Mouse (Mus musculus) embryonic fibroblast, embryonic 13.5 days (primary cell): ENCODE data around the gene Gatb. TPM values are rescaled to one million over a fixed set of nuclear protein-coding genes. Genes with fewer than 3 reads are reported as not detected.

ENCODE experiments used
- H3K27ac ChIP-seq: 2 replicates; pipeline ENCODE4 v1.5.1; 2012; ENCODE audit warnings: low read length, control low read depth, inconsistent platforms; ENCODE audit not compliant: insufficient read depth
- H3K4me1 ChIP-seq: 2 replicates; pipeline ENCODE4 v1.6.1; 2011; ENCODE audit warnings: low read length; ENCODE audit not compliant: control insufficient read depth, insufficient read depth
- H3K4me3 ChIP-seq: 2 replicates; pipeline ENCODE4 v1.5.1; 2011; ENCODE audit warnings: mild to moderate bottlenecking, control low read depth, low read length; ENCODE audit not compliant: insufficient read depth
- CTCF ChIP-seq: IDR thresholded peaks from 2 replicates; pipeline ENCODE4 v1.5.1; 2011; ENCODE audit warnings: mild to moderate bottlenecking, control low read depth, low read length, moderate library complexity, borderline replicate concordance; ENCODE audit not compliant: insufficient read depth
- POLR2A ChIP-seq: IDR thresholded peaks from 2 replicates; pipeline ENCODE4 v1.6.1; 2011; ENCODE audit warnings: low read depth, mild to moderate bottlenecking, control low read depth, low read length, moderate library complexity
- polyA plus RNA-seq: library from polyadenylated mRNA; stranded (reverse); fragments of >200 nt; gene quantifications from 2 replicates; pipeline ENCODE4 v1.2.4, GENCODE M21; 2011; ENCODE audit warnings: low read depth; ENCODE audit not compliant: missing spikeins, insufficient read length

Gene Gatb
- polyA plus RNA-seq, 1 experiment = 10.8 TPM

DNA sequence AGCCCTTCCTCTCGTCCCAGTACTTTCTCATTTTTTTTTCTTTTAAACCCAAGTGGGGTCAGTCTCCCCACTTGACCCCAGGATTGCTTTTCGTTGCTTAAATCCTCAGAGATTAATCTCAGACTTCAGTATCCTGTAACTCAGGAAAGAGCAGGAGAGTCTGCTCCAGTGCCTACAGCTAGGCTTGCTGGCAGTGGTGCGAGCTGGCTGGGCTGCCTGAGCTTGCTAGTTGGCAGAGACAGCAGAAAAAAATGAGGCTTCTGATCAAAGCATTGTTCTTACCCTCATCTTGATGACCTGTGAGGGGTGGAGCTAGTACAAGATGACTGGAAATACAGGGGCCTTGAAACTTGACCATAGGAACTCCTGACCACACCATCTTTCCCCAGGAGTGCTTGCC, 20.5 kb downstream of the Gatb start:
- Histone ChIP-seq H3K4me1 (no peaks in the 10 kb centered on the region), H3K27ac (no peak overlapping the region), H3K4me3 (no peak overlapping the region)
- TF ChIP-seq CTCF = no peak
- no peak for TF ChIP-seq POLR2A

- TF ChIP-seq POLR2A = no peak
- Histone ChIP-seq H3K4me3 (no peak overlapping the region), H3K27ac (no peak overlapping the region), H3K4me1 (no peaks in the 10 kb centered on the region)
Observed at GRCm38 (mm10) chr3:85599526-85599925, 25.6 kb downstream of the Gatb start.

DNA sequence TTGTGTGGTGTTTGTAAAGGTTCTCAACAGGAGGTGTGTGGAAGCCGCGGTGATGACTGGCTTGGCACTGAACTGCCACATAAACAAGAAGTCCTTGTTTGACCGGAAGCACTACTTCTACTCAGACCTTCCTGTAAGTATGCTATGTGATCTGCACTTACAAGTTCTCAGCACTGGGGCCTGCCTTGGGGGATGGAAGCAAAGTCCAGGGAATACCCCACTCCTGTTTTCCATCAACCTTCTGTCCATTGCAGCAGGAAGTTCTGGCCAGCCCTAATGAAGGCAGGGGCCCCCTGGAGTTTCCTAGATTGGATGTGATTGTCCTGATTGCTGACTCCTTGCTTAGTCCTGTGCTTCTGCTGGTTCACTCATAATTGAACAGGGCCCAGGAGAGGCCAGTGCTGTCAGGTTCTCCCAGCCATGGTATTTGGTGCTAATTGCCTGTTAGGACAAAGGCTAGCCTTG, 28.0 kb downstream of the Gatb start:
- TF ChIP-seq POLR2A (no peak), CTCF (no peak)
- Histone ChIP-seq H3K4me3 (no peak overlapping the region), H3K4me1 (no peaks in the 10 kb centered on the region), H3K27ac (no peak overlapping the region)

- Histone ChIP-seq H3K27ac (no peak overlapping the region), H3K4me3 (no peak overlapping the region), H3K4me1 (no peaks in the 10 kb centered on the region)
- TF ChIP-seq POLR2A = no peak
- TF ChIP-seq CTCF = no peak
Observed at GRCm38 (mm10) chr3:85603811-85604210, 29.9 kb downstream of the Gatb start.

DNA sequence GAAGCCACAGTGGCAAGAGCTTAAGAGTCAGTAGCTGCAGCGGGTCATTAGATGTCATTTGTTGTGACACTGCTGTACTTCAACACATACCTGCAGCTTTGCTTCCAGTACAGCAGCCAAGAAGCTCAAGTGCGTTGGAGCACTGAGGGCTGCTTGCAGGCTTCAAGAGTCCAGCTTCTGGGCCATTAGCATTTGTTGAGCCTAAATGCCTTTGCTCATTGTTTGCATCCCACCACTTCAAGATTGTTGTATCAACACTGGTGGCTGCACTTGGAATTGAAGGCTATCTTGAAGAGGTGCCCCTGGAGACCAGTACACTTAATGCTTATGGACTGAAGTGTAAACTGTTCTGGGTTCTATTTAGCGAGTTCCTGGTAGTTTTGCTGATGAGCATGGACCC, 33.0 kb downstream of the Gatb start:
- Histone ChIP-seq H3K4me1 (no peaks in the 10 kb centered on the region), H3K27ac (no peak overlapping the region), H3K4me3 (no peak overlapping the region)
- no peak for TF ChIP-seq CTCF
- no peak for TF ChIP-seq POLR2A

DNA sequence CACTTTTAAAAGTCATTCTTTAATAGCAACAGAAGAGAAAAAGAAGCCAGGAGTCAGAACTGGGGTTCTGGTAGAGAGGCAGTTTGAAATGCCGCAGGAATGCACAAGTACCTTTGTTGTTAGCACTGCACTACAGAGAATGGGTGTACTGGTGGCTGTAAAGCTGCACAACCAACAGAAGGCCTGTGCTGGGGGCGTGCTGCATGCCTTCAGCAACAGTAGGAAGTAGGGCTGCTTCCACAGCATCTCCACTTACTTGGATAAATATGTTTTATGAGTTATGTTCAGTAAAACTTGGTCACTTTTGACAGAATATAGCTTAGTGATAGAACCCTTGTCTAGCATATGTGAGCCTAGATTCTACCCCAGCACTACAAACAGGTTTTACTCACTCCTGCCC, 33.8 kb downstream of the Gatb start:
- Histone ChIP-seq H3K27ac (no peak overlapping the region), H3K4me3 (no peak overlapping the region), H3K4me1 (no peaks in the 10 kb centered on the region)
- TF ChIP-seq POLR2A = no peak
- TF ChIP-seq CTCF = no peak

DNA sequence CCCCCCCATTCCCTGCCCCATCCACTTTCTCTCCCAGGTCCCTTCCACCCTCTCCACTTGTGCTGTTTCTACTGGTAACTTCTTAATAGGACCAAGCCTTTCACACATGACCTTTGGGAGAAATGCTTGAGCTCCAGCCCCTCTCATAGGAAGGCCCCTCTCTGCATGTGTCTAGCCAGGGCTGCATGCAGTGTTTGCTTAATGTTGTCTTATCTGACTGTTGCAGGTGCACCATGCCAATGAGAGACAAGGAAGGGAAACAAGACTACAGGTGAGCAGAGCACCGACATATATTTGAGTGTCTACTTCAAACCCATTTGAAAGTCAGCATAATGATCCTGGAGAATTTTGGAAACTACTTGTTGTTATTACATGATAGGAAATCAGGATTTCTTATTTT, 42.5 kb downstream of the Gatb start:
- Histone ChIP-seq H3K4me1 (peaks cover 4% of the 10 kb centered on the region; the same call in 1 of the 2 replicates), H3K27ac (no peak overlapping the region), H3K4me3 (no peak overlapping the region)
- TF ChIP-seq POLR2A (no peak), CTCF (no peak)

DNA sequence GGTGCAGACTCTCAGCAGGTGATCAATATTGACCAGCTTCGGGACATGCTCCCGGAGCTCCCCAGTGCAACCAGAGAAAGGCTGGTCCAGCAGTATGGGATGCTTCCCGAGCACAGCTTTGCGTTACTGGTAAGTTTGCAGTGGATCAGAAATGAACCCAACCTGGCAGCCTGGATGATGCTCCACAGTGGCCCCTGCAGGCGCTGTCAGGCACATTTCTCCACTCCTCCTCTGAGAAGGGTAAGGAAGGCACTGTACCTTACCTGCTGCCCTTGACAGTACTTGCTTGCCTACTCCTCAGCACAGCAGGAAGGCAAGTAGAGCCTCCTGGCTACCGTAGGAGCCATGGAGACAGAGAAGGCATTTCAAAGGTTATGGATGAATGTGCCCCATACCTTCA, 45.0 kb downstream of the Gatb start:
- Histone ChIP-seq H3K4me1 (peaks cover 4% of the 10 kb centered on the region; the same call in 1 of the 2 replicates), H3K27ac (no peak overlapping the region), H3K4me3 (no peak overlapping the region)
- TF ChIP-seq POLR2A = no peak
- peak; percentile 5; the same call in 1 of the 2 replicates for TF ChIP-seq CTCF

GRCm38 (mm10) chr3:85619345-85619744, 45.4 kb downstream of the Gatb start:
- peaks cover 4% of the 10 kb centered on the region; the same call in 1 of the 2 replicates for H3K4me1 ChIP-seq
- peak overlapping the region; percentile 32; the same call in 1 of the 2 replicates for H3K27ac ChIP-seq
- H3K4me3 ChIP-seq = no peak overlapping the region
- TF ChIP-seq CTCF = no peak
- TF ChIP-seq POLR2A = no peak

DNA sequence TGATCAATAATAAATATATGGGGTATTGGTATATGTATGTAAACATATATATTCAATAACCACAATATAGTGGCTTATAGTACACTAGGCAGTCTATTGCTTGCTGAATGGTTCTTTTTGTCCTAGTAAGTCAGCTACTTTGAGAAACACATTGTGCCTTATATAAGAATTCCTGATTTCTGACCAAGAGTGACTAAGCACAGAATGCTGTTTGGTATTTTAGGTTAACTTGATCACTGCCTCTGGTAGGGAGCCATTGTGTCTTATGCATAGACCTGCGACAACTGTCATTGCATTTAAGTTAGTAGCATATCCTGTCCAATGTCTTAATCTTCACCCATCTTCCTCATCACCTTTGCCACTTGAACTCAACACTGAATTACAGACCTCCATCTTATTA, 45.8 kb downstream of the Gatb start:
- Histone ChIP-seq H3K4me3 (no peak overlapping the region), H3K4me1 (peaks cover 4% of the 10 kb centered on the region; the same call in 1 of the 2 replicates), H3K27ac (peak overlapping the region; percentile 83; the same call in 1 of the 2 replicates)
- TF ChIP-seq POLR2A (no peak), CTCF (no peak)
